Mouse (Mus musculus) CH12.LX (cell line): ENCODE results near the gene Tmeff1.

Source experiments
- CTCF ChIP-seq, 2 experiments: IDR thresholded peaks in 1 of 2; conservative IDR thresholded peaks in 1 of 2; 2 replicates each; pipeline ENCODE4 v1.5.1; 2011 to 2012; ENCODE audit warnings: low read depth in 2 of 2, low read length in 2 of 2, improper control_type of control experiment in 1 of 2, inconsistent platforms in 1 of 2, mild to moderate bottlenecking in 1 of 2, moderate library complexity in 1 of 2
- GABPA ChIP-seq: IDR thresholded peaks from 2 replicates; pipeline ENCODE4 v1.6.1; 2012; ENCODE audit warnings: low read depth, low read length, improper control_type of control experiment, inconsistent platforms; ENCODE audit not compliant: insufficient replicate concordance
- IRF4 ChIP-seq: IDR thresholded peaks from 2 replicates; pipeline ENCODE4 v1.6.1; 2014; ENCODE audit warnings: low read depth, mild to moderate bottlenecking, inconsistent platforms, low read length, improper control_type of control experiment
- KAT2A ChIP-seq: IDR thresholded peaks from 2 replicates; pipeline ENCODE4 v1.6.1; 2012; ENCODE audit warnings: low read length, improper control_type of control experiment, inconsistent platforms; ENCODE audit not compliant: insufficient replicate concordance
- POLR2A ChIP-seq: IDR thresholded peaks from 2 replicates; pipeline ENCODE4 v1.6.1; 2011; ENCODE audit warnings: low read depth, mild to moderate bottlenecking, improper control_type of control experiment, low read length
- POLR2AphosphoS2 ChIP-seq: IDR thresholded peaks from 2 replicates; pipeline ENCODE4 v1.6.1; 2011; ENCODE audit warnings: low read depth, low read length, improper control_type of control experiment
- RAD21 ChIP-seq: IDR thresholded peaks from 2 replicates; pipeline ENCODE4 v1.6.1; 2011; ENCODE audit warnings: low read depth, mild to moderate bottlenecking, low read length, improper control_type of control experiment, moderate library complexity
- TBP ChIP-seq: conservative IDR thresholded peaks from 2 replicates; pipeline ENCODE4 v1.6.1; 2011; ENCODE audit warnings: low read depth, low read length, improper control_type of control experiment
- USF1 ChIP-seq: IDR thresholded peaks from 2 replicates; pipeline ENCODE4 v1.6.1; 2014; ENCODE audit warnings: low read depth, mild to moderate bottlenecking, inconsistent platforms, low read length, improper control_type of control experiment

DNA sequence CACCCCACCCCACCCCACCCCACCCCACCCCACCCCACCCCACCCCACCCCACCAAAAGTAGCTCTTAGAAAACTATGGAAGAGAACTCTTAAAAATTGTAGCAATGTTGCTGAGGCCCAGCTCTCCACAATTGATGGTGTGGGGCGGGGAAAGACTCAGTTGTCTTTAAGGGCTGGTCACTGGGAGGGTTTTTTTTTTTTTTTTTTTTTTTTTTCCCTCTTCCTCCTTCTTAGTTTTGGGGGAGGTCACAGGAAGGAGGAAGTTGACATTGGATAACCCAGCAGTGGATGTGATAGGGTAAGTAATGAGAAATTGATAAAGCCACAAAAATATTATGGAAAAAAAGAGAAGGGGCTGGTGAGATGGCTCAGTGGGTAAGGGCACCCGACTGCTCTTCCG is 111.7 kb downstream of the Tmeff1 start:
- TF ChIP-seq CTCF (conservative IDR thresholded peaks at IDR 0.05 in 1 of 2, IDR thresholded peaks at IDR 0.05 in 1 of 2; ENCODE audit: low read depth in 2 of 2, low read length in 2 of 2), result no peak
- TF ChIP-seq GABPA, result no peak
- no peak for TF ChIP-seq POLR2A
- TF ChIP-seq RAD21, result no peak
- TF ChIP-seq USF1, result no peak
- TF ChIP-seq TBP, result no peak
- no peak for TF ChIP-seq POLR2AphosphoS2
- no peak for TF ChIP-seq KAT2A
- TF ChIP-seq IRF4, result no peak
